Mouse (Mus musculus) embryonic fibroblast, embryonic 13.5 days (primary cell): ENCODE data around the gene Slc7a5. TPM values are rescaled to one million over a fixed set of nuclear protein-coding genes. Genes with fewer than 3 reads are reported as not detected.
A peak's percentile ranks its signal among the peaks of the same experiment; 100 is the strongest.

Experiments
- H3K27ac ChIP-seq: 2 replicates; pipeline ENCODE4 v1.5.1; 2012; ENCODE audit warnings: low read length, control low read depth, inconsistent platforms; ENCODE audit not compliant: insufficient read depth
- H3K4me1 ChIP-seq: 2 replicates; pipeline ENCODE4 v1.6.1; 2011; ENCODE audit warnings: low read length; ENCODE audit not compliant: control insufficient read depth, insufficient read depth
- H3K4me3 ChIP-seq: 2 replicates; pipeline ENCODE4 v1.5.1; 2011; ENCODE audit warnings: mild to moderate bottlenecking, control low read depth, low read length; ENCODE audit not compliant: insufficient read depth
- CTCF ChIP-seq: IDR thresholded peaks from 2 replicates; pipeline ENCODE4 v1.5.1; 2011; ENCODE audit warnings: mild to moderate bottlenecking, control low read depth, low read length, moderate library complexity, borderline replicate concordance; ENCODE audit not compliant: insufficient read depth
- POLR2A ChIP-seq: IDR thresholded peaks from 2 replicates; pipeline ENCODE4 v1.6.1; 2011; ENCODE audit warnings: low read depth, mild to moderate bottlenecking, control low read depth, low read length, moderate library complexity
- polyA plus RNA-seq: library from polyadenylated mRNA; stranded (reverse); fragments of >200 nt; gene quantifications from 2 replicates; pipeline ENCODE4 v1.2.4, GENCODE M21; 2011; ENCODE audit warnings: low read depth; ENCODE audit not compliant: missing spikeins, insufficient read length

Slc7a5 gene
- polyA plus RNA-seq, 1 experiment: 185 TPM

DNA sequence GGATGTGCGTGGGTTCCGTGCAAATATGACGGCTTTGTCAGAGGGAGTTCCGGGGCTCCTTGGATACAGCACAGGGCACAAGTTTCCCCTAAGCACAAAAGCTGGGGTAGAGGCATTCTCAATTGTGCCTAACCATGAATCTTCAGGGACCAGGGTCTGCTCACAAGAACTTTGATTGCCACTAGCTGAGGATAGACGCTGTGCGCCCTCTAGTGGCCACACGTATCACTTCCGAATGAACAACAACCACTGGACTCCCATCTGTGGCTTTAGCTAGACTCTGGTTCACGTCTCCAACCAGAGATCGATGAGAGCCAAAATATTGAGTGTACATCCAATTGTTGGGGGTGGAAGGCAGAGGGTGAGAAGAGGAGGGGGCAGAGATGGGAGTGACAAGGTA, 18.1 kb upstream of the Slc7a5 start:
- Histone ChIP-seq H3K4me3 (no peak overlapping the region), H3K27ac (no peak overlapping the region), H3K4me1 (no peaks in the 10 kb centered on the region)
- TF ChIP-seq CTCF (peak; percentile 87; the same call in 1 of the 2 replicates), POLR2A (no peak)

DNA sequence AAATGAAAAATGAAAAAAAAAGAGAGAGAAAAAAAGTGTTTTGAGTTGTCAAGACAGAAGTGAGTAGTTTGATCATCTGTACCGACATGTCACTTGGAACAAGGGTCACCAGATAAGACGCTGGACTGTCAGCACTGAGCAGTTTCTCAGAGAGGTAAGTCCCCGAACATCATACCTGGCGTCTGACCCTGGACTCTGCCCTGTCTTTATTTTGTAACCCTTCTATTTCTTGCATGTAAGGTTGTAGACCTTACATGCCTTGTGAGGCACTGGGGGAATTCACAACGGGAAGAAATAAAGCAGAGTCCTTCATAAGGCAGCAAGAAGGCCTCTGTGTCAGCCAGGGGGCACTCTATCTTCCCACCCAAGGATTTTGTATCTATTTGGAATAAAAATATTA, 17.2 kb upstream of the Slc7a5 start:
- no peak for TF ChIP-seq CTCF
- no peak for TF ChIP-seq POLR2A
- Histone ChIP-seq H3K4me1 (peaks cover 3% of the 10 kb centered on the region; the same call in 1 of the 2 replicates), H3K4me3 (no peak overlapping the region), H3K27ac (no peak overlapping the region)

DNA sequence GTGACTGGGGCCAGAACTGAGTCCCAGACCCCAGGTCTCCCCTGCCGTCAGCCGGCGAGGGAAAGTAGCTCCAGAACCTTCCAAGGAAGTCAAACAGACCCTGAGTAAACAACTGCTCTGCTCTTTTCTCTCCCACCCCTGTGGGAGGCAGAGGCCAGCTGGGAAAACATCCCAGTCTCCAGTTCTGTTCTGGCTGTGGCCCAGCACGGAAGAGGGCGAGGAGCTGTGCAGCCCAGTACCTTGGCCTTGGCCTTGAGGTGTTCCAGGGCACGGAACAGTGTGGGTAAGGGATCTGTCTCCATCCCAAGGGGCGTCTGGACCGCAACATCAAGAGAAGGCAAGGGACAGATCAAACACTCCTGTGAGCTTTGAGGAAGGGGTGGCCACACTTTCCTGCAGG, 14.6 kb upstream of the Slc7a5 start:
- TF ChIP-seq POLR2A (no peak), CTCF (no peak)
- Histone ChIP-seq H3K4me3 (no peak overlapping the region), H3K4me1 (peaks cover 4% of the 10 kb centered on the region; the same call in 1 of the 2 replicates), H3K27ac (no peak overlapping the region)

DNA sequence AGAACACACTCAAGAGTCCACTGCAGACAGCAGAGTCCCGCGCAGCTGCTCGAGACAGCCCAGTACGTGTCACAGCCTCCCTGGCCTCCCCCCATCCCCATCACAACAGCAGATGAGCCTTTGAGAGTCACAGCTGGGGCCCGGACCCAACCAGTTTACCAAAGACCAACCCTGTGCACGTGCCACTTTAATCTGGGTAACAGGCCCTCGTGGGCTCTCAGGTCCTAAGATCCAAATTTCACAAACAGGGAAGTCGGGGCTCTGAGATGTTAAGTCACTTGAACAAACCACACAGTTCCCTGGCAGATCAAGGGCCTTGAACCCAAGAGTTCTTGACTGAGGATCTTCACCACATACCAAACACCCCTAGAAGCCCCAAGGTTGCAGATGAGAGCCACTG, 14.1 kb upstream of the Slc7a5 start:
- Histone ChIP-seq H3K4me1 (peaks cover 4% of the 10 kb centered on the region; the same call in 1 of the 2 replicates), H3K27ac (no peak overlapping the region), H3K4me3 (no peak overlapping the region)
- TF ChIP-seq POLR2A (no peak), CTCF (no peak)

DNA sequence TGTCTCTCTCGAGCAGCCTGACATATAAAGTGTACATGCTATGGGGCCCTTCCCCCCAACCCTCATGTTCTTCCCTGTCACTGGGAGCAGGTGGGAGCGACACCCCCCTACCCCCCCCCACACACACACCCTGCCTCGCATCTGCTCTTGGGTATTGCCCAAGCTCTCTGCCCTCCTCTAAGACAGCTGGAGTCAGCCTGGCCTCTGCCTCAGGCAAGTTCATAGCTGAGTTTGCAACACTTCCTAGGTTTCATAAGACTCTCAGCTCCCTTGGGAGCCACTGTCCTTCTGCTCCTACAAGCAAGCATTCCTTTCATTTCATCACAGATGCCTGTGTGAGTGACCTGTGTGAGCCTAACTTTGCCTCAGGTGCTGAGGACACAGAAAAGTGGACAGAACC, 12.2 kb upstream of the Slc7a5 start:
- no peak overlapping the region for H3K27ac ChIP-seq
- TF ChIP-seq POLR2A (no peak), CTCF (no peak)
- H3K4me3 ChIP-seq: no peak overlapping the region
- peaks cover 4% of the 10 kb centered on the region; the same call in 1 of the 2 replicates for H3K4me1 ChIP-seq

DNA sequence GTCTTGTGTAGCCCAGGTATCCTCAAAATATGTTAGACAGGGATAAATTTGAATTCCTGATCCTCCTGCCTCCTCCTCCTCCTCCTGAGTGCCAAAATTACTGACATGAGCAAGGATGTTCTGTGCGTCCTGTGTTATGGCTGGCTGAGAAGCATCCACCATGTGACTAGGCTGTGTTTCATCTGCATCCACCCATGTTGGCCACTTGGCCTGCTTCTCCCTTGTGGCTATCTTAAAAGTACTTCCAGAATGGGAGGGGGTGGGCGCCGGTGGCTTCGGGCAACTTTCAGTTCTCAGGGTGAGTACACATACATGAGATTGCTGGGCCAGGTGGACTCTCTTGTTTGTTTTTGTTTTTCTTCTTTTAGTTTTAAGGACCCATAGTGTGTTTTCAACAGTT, 11.7 kb upstream of the Slc7a5 start:
- peaks cover 4% of the 10 kb centered on the region; the same call in 1 of the 2 replicates for H3K4me1 ChIP-seq
- no peak overlapping the region for H3K27ac ChIP-seq
- TF ChIP-seq CTCF: no peak
- TF ChIP-seq POLR2A: no peak
- no peak overlapping the region for H3K4me3 ChIP-seq

DNA sequence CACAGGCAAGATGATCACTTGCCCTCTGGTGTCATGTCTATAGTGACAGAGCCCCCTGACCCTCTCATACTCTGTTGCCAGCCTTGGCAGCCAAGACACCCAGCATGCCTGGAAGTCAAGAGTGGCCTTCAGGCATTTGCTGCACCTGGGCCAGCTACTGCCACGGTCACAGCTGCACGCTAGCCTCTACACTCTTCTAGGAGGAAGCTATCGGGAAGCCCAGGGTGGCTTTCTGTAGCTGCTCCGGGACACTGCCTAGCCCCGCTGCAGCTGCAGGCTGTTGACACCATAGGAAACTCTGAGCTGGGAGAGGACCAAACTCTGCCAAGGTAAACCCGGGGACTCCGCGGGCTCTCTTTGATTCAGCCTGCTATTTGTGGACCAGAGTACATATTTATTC, 5.9 kb upstream of the Slc7a5 start:
- H3K27ac ChIP-seq: no peak overlapping the region
- no peak overlapping the region for H3K4me3 ChIP-seq
- TF ChIP-seq POLR2A (no peak), CTCF (no peak)
- no peaks in the 10 kb centered on the region for H3K4me1 ChIP-seq

DNA sequence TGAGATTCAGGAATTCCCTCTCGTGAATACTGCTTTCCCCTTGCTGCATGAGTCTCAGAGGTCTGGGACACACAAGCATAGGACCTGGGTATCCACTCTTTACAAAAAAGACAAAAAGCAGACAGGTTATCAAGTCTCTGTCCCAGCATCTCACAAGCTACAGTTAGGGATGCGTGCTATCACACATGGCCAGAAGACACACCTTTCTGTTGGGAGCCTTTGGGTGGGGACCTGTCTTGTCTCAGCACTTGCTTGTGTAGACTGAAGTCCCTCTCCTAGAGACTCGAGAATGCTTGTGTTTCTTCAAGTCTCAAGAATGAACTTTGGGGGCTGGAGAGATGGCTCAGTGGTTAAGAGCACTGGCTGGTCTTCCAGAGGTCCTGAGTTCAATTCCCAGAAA, 5.3 kb upstream of the Slc7a5 start:
- H3K27ac ChIP-seq: no peak overlapping the region
- H3K4me3 ChIP-seq: no peak overlapping the region
- TF ChIP-seq CTCF (no peak), POLR2A (no peak)
- no peaks in the 10 kb centered on the region for H3K4me1 ChIP-seq

DNA sequence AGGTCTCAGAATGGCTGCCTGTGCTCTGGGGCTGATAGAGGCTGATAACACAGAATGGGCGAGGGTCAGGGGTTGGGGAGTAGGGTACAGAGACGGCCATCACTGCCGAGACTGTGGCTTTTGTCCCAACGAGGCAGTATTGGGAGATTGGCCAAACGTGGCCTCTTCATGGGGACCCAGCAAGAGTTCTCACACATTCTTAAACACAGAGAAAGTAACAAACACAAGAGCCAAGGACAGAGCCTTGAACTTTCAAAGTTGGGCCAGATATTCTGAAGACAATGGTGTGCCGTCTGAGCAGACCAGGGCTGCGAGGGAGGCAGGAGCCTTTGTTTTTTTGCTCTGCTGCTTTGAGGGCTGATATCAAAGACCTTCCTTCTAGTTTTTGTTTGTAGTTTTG, 4.5 kb upstream of the Slc7a5 start:
- no peak overlapping the region for H3K27ac ChIP-seq
- no peak overlapping the region for H3K4me3 ChIP-seq
- TF ChIP-seq POLR2A (no peak), CTCF (no peak)
- H3K4me1 ChIP-seq: no peaks in the 10 kb centered on the region

DNA sequence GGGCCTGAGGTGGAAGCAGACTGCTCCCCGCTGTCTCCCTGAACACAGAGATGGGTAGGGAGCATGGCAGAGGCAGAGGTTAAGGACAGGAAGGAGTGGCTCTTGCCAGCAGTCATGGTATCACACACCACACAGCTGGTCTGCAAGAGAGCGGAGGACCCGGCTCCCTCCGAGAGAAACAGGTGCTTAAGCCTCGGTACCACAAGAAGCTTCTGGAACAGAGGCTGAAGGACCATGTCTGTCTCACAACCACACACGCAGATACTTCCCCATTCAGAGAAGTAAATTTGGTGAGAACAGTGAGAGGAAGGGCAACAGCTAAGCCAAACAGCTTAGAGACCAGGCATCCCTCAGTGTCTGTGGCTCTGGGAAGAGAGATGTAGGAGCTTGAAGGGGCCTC, 3.9 kb upstream of the Slc7a5 start:
- H3K4me3 ChIP-seq: no peak overlapping the region
- no peak overlapping the region for H3K27ac ChIP-seq
- TF ChIP-seq POLR2A: no peak
- no peak for TF ChIP-seq CTCF
- no peaks in the 10 kb centered on the region for H3K4me1 ChIP-seq

DNA sequence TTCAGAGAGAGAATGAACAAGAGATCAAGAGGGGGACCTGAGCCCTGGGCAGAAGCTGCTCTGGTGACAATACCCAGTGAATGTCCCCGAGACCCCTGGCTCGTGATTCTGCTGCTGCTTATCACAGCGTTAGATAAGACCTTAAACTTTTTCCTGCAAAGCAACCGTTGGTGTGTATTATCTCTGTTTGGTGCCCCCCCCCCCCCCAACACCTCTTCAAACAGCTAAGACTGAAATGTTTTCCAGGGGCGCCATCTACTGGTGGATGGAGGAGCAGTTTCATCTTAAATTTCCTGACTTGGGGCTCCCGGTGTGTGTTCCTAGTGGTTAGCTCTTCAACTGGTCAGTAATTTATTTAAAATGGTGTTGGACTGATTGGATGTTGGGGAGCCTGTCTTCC, 2.2 kb upstream of the Slc7a5 start:
- no peak overlapping the region for H3K4me3 ChIP-seq
- H3K4me1 ChIP-seq: peaks cover 3% of the 10 kb centered on the region; the same call in 1 of the 2 replicates
- TF ChIP-seq CTCF (no peak), POLR2A (no peak)
- H3K27ac ChIP-seq: no peak overlapping the region
